ENCODE assay signal across 8 mouse cellular contexts in the genomic region with DNA sequence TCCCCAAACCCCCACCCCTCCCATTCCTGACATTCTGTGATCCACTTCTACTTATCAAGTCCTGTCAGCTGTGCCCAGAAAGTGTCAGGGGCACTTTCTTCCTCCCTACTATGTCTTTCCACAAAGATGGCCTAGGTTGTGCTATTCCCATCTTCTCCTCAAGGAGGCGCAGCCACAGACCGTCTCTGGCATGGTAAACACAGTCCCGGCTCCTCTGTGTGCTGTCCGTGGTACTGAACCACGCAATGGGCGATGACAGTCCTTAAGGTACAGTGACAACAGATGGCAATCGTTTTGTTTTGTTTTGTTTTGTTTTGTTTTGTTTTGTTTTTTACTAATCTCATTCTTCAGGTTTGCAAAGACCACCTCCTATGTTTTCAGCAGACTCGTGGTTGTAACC.
DNase-seq lines count a peak whose midpoint lies in the region; ATAC-seq and TF ChIP-seq lines count a peak whose summit lies in the region.
"Had no signal": no experiment of that assay in that cellular context is flagged by ENCODE, and none has a peak within 500 bp of the region (broad histone marks: within the 10 kb centered on the region; RNA-seq: fewer than 3 reads in every experiment).

No protein-coding gene starts in this region.

- TF ChIP-seq EP300 in ES-Bruce4 (IDR thresholded peaks at IDR 0.05; ENCODE audit: insufficient read depth, low read depth, low read length), result 0 out of 2 replicates have a peak, but pooled peaks have one; percentile 58

- 7% methylated on average over 8 of the region's 8 CpGs for WGBS in large intestine, adult 2 months

- TF ChIP-seq CTCF in ES-Bruce4 (IDR thresholded peaks at IDR 0.05; ENCODE audit: low read depth, low read length), result peak; percentile 88

- H3K9ac ChIP-seq in ES-Bruce4 (ENCODE audit: low read depth, poor library complexity, severe bottlenecking), result no peak overlapping the region
- H3K9ac ChIP-seq: hindbrain, embryonic 15.5 days had no signal

- no peaks in the 10 kb centered on the region for H3K9me3 ChIP-seq in ES-Bruce4 (replicated peaks; ENCODE audit: control insufficient read depth, insufficient read depth, low read length, poor library complexity, severe bottlenecking)
- H3K9me3 ChIP-seq: hindbrain, embryonic 15.5 days had no signal

- H3K36me3 ChIP-seq in ES-Bruce4 (ENCODE audit: control insufficient read depth, insufficient read depth, low read length, poor library complexity, severe bottlenecking), result no peaks in the 10 kb centered on the region
- H3K36me3 ChIP-seq: hindbrain, embryonic 15.5 days had no signal

- peak; percentile 98 for ATAC-seq in granulocyte monocyte progenitor cell, adult 5-6 weeks (replicated peaks; ENCODE audit: poor library complexity, severe bottlenecking)
- peak; percentile 94 for ATAC-seq in megakaryocyte-erythroid progenitor cell, adult 5-6 weeks (replicated peaks; ENCODE audit: low FRiP score, low TSS enrichment, poor library complexity, severe bottlenecking)

- H3K4me1 ChIP-seq in ES-Bruce4 (ENCODE audit: control insufficient read depth, insufficient read depth, low read length), result no peaks in the 10 kb centered on the region

- TF ChIP-seq POLR2A in ES-Bruce4 (IDR thresholded peaks at IDR 0.05; ENCODE audit: insufficient read depth, low read length), result no peak

- H3K27ac ChIP-seq in ES-Bruce4 (ENCODE audit: insufficient read depth, low read length), result no peak overlapping the region
- H3K27ac ChIP-seq: hindbrain, embryonic 15.5 days had no signal

- DNase-seq in A20 (ENCODE audit: low read depth, low spot score), result peak; percentile 1
- peak; percentile 28 for DNase-seq in cerebellum, adult 8-10 months
- DNase-seq in large intestine, adult 2 months (ENCODE audit: low read depth, low spot score), result peak; percentile 38
- DNase-seq in spleen, postnatal 4 days (ENCODE audit: low spot score in 2 of 2), result peak; percentile 63 to 84

- no peaks in the 10 kb centered on the region for H3K27me3 ChIP-seq in ES-Bruce4 (ENCODE audit: control insufficient read depth, insufficient read depth, low read length, poor library complexity, severe bottlenecking)
- H3K27me3 ChIP-seq: hindbrain, embryonic 15.5 days had no signal

- H3K4me3 ChIP-seq in ES-Bruce4 (ENCODE audit: low read depth, low read length), result no peak overlapping the region
- H3K4me3 ChIP-seq: hindbrain, embryonic 15.5 days had no signal

Comparison
In these comparisons a context has a peak if more than half of its experiments do, and no peak if none do; other contexts are left out.
1. DNase-seq: peak in every context shown above with its lines; median percentile 74 in spleen, postnatal 4 days; 38 in large intestine, adult 2 months; 28 in cerebellum, adult 8-10 months; 1 in A20.